ENCODE assay signal across 8 mouse cellular contexts in the genomic region with DNA sequence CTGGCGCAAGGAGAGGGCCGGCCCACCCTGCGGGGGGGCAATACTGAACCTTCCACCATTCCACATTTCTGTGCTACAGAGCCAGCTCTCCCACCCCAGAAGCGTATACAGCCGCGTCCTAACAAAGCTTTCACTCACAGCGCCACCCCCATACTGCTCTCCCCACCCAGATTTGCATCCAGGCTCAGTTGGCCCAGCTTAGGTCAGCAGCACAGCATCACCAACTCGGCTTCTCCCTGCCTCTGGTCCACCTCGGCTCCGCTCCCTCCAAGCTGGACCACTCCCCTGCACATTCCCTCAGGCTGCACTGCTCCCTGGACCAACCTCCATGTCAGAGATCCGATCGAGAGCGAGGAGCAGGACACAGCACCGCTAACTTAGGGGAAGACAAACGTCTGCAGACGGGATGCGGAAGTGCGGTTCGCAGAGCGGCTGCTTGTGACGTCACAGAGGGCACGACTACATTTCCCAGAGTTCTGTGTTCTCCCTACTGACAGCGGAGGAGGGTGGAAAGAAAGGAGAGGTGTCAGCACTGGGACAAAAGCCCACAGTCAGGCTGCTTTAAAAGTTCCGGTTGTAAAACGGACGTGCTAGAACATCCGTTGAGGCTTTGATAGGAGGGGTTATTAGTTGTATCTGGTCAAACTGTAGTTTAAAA. TPM values are rescaled to one million over a fixed set of nuclear protein-coding genes. Genes with fewer than 3 reads are reported as not detected.
DNase-seq lines count a peak whose midpoint lies in the region; ATAC-seq lines count a peak whose summit lies in the region.

A gene (minus strand): TSS at position 399 of the 658 bp plus-strand sequence.
A gene (minus strand): TSS at position 425 of the 658 bp plus-strand sequence.

- ATAC-seq in hindbrain, embryonic 15.5 days (ENCODE audit: low FRiP score, low read depth): peak; percentile 99

- under 1% methylated on average over 27 of the region's 27 CpGs for whole genome bisulfite sequencing in hindbrain, embryonic 15.5 days

- H3K9me3 ChIP-seq in hindbrain, embryonic 15.5 days: no peaks in the 10 kb centered on the region

- H3K4me2 ChIP-seq in hindbrain, embryonic 15.5 days: peak within 1 kb of the TSS; percentile 95

- H3K27me3 ChIP-seq in hindbrain, embryonic 15.5 days: no peaks in the 10 kb centered on the region

- peak within 1 kb of the TSS; percentile 63 for H3K4me3 ChIP-seq in hindbrain, embryonic 15.5 days

- peaks cover 23% of the 10 kb centered on the region for H3K4me1 ChIP-seq in hindbrain, embryonic 15.5 days (replicated peaks)

- peak within 1 kb of the TSS; percentile 62 for H3K9ac ChIP-seq in hindbrain, embryonic 15.5 days

- peaks cover 6% of the 10 kb centered on the region for H3K36me3 ChIP-seq in hindbrain, embryonic 15.5 days

- H3K27ac ChIP-seq in hindbrain, embryonic 15.5 days (replicated peaks): peak within 1 kb of the TSS; percentile 79

- peak; percentile 95 for DNase-seq in T-cell, adult 2 months (ENCODE audit: low spot score)
- DNase-seq in cerebellum, postnatal 36 days: peak; percentile 88 to 91
- DNase-seq in frontal cortex, postnatal 36 days (ENCODE audit: low spot score in 2 of 2): peak; percentile 93 to 96
- peak; percentile 88 for DNase-seq in left cerebral cortex, adult 11 months (ENCODE audit: low spot score)
- peak; percentile 94 to 95 for DNase-seq in lung, postnatal 4 days
- DNase-seq in retina, postnatal 7 days (ENCODE audit: low read depth, low spot score): peak; percentile 81
- peak; percentile 67 for DNase-seq in urinary bladder, adult 2 months (ENCODE audit: low spot score)

RNA-seq across cellular contexts. Expression of the first gene that starts in this region (rescaled TPM):
- polyA plus RNA-seq in hindbrain, embryonic 15.5 days (2015; fragmentation: Nextera tagmentation; extraction: Ambion mirVana): not detected in 2 replicates
- 0.08 TPM in 1 of 2 replicates, not detected in the other for polyA plus RNA-seq in urinary bladder, adult 2 months (2012; rRNA removed)

RNA-seq across cellular contexts. Expression of the second gene that starts in this region (rescaled TPM):
- 32.2 and 37.2 TPM in 2 replicates for polyA plus RNA-seq in hindbrain, embryonic 15.5 days (2015; fragmentation: Nextera tagmentation; extraction: Ambion mirVana)
- polyA plus RNA-seq in urinary bladder, adult 2 months (2012; rRNA removed): 20.8 and 23.6 TPM in 2 replicates

Comparison
In these comparisons a context has a peak if more than half of its experiments do, and no peak if none do; other contexts are left out.
1. Peak in every context shown above with its lines: DNase-seq, ATAC-seq, H3K4me3 ChIP-seq and H3K27ac ChIP-seq.